Mouse (Mus musculus): ENCODE measurements around the gene Chrnb4. TPM values are rescaled to one million over a fixed set of nuclear protein-coding genes. Genes with fewer than 3 reads are reported as not detected.
A peak's percentile ranks its signal among the peaks of the same experiment; 100 is the strongest.

Gene Chrnb4
- 3.2 and 3.9 TPM in 2 replicates for polyA plus RNA-seq (2014; fragmentation: Nextera tagmentation; extraction: Ambion mirVana)

DNA sequence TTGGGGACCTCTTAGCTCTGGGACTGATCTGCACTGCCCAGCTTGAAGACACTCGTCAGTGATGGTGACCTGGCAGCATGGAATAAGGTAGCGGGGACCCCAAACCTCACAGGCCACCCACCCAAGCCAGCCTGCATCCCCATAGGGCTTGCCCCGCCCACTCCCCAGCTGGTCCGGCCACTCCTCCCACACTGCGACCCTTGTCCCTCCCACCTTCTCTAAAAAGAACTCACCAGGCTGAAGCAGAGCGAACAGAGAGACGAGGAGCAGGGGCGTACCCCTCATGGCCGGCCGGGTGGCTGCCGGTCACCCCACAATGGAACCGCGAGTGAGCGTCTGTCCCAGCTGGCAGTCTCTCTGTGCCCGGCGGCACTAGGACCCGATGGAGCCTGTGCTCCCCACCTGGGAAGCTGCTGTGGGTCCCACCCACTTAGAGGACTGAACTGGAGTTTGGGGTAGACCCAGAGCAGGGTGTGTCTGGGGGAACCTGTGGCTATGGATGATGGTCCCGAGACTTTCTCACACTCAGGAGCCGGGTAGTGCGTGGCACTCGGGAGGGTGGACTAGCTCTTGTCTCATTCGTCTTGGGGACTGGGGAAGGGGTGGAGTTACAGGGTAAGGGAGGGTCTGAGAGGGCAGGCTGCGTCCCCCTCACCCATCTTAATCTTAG, at the start of gene Chrnb4:
Chrnb4 (minus strand) TSS at position 569 of the 670 bp plus-strand sequence.
- under 1% methylated on average over 23 of the region's 23 CpGs for WGBS

DNA sequence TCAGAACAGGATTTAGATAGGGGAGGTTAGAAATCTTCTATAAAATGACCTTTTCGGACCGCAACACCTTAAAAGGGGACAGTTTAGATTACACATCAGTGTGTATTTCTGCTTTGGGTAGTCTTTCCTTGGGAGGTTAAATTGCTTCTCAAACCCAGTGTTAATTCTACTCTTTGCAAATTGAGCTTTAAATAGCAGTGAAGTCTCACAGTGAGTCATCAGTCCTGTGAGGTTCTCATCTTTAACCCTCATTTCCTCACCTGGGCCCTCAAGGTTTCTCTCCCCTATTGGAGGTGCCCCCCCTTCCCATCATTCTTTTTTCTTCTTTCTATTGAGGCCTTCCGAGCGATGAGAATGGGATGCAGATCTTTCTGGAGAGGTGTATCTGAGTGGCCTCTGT, 48.3 kb upstream of the Chrnb4 start:
- Histone ChIP-seq H3K4me2 (replicated peaks; ENCODE audit: low read depth, low read length) (no peak overlapping the region), H3K27me3 (ENCODE audit: control insufficient read depth, insufficient read depth, low read length) (no peaks in the 10 kb centered on the region), H3K9ac (ENCODE audit: low read depth, low read length) (no peak overlapping the region), H3K36me3 (ENCODE audit: control insufficient read depth, insufficient read depth, low read length) (no peaks in the 10 kb centered on the region), H3K4me1 (replicated peaks; ENCODE audit: control insufficient read depth, insufficient read depth, low read length) (no peaks in the 10 kb centered on the region), H3K9me3 (ENCODE audit: control insufficient read depth, low read length) (no peaks in the 10 kb centered on the region), H3K27ac (ENCODE audit: low read depth, low read length) (no peak overlapping the region), H3K4me3 (ENCODE audit: low read depth, low read length) (no peak overlapping the region)
- WGBS: 90% methylated on average over 4 of the region's 4 CpGs
- no peak for ATAC-seq (ENCODE audit: low FRiP score)
- no peak for DNase-seq (ENCODE audit: low spot score)

More for the DNA sequence above, at the start of gene Chrnb4:
- peak; percentile 60 for DNase-seq (ENCODE audit: low spot score)
- Histone ChIP-seq H3K27me3 (ENCODE audit: control insufficient read depth, insufficient read depth, low read length) (no peaks in the 10 kb centered on the region), H3K9me3 (ENCODE audit: control insufficient read depth, low read length) (no peaks in the 10 kb centered on the region), H3K9ac (ENCODE audit: low read depth, low read length) (peak within 1 kb of the TSS; percentile 53; the same call in 1 of the 2 replicates), H3K36me3 (ENCODE audit: control insufficient read depth, insufficient read depth, low read length) (no peaks in the 10 kb centered on the region), H3K4me1 (replicated peaks; ENCODE audit: control insufficient read depth, insufficient read depth, low read length) (0 out of 2 replicates have a peak, but pooled peaks cover 2% of the 10 kb centered on the region), H3K4me2 (replicated peaks; ENCODE audit: low read depth, low read length) (peak within 1 kb of the TSS; percentile 88), H3K4me3 (ENCODE audit: low read depth, low read length) (peak within 1 kb of the TSS; percentile 48), H3K27ac (ENCODE audit: low read depth, low read length) (no peak within 1 kb of the TSS)
- peak; percentile 71 for ATAC-seq (ENCODE audit: low FRiP score)

DNA sequence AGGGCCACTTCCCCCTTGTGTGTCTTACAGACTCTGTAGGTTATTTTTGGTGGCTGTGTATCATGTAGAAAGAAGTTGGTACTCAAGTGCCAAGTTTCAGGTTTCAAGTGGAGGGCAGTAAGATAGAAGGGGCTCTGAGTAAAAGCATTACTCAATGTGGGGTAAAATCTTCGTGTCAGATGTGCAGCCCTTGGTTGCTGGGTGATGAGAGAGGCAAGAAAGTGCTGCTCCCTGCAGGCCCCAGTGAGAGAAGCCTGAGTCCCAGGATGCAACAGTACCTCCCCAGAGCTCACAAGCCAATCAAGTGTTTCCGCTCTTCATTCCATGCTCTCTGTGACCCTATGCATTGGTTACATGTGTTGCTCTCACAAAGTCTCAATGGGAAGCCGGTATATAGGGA, 47.5 kb upstream of the Chrnb4 start:
- Histone ChIP-seq H3K9ac (ENCODE audit: low read depth, low read length) (no peak overlapping the region), H3K27ac (ENCODE audit: low read depth, low read length) (no peak overlapping the region), H3K36me3 (ENCODE audit: control insufficient read depth, insufficient read depth, low read length) (no peaks in the 10 kb centered on the region), H3K4me2 (replicated peaks; ENCODE audit: low read depth, low read length) (no peak overlapping the region), H3K4me1 (replicated peaks; ENCODE audit: control insufficient read depth, insufficient read depth, low read length) (no peaks in the 10 kb centered on the region), H3K4me3 (ENCODE audit: low read depth, low read length) (no peak overlapping the region), H3K9me3 (ENCODE audit: control insufficient read depth, low read length) (no peaks in the 10 kb centered on the region), H3K27me3 (ENCODE audit: control insufficient read depth, insufficient read depth, low read length) (no peaks in the 10 kb centered on the region)
- DNase-seq (ENCODE audit: low spot score) (no peak), ATAC-seq (ENCODE audit: low FRiP score) (no peak)
- 65% methylated on average over 3 of the region's 3 CpGs for WGBS

DNA sequence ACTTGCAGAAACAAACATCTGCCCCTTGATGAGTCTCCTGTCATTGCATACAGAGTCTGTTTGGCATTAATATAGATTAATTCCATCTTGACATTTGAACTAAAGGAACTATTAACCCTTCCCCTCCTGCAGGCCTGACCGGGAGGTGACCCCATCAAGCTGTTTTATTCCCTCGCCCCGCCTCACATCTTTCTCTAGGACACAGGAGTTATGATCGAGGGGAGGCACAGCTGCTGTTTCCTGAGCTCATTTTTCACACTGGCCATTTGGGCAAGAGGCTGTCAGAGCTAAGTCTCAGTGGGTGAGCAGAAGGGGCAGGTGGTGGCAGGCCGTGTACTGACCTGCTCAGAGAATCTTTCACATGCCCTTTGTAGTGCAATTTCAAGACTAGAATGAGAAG, 41.6 kb upstream of the Chrnb4 start:
- H3K9ac ChIP-seq (ENCODE audit: low read depth, low read length): no peak overlapping the region
- 22% methylated on average over 5 of the region's 5 CpGs for WGBS
- no peaks in the 10 kb centered on the region; the same call in 1 of the 2 replicates for H3K4me1 ChIP-seq (replicated peaks; ENCODE audit: control insufficient read depth, insufficient read depth, low read length)
- no peaks in the 10 kb centered on the region for H3K9me3 ChIP-seq (ENCODE audit: control insufficient read depth, low read length)
- H3K27me3 ChIP-seq (ENCODE audit: control insufficient read depth, insufficient read depth, low read length): no peaks in the 10 kb centered on the region
- H3K4me2 ChIP-seq (replicated peaks; ENCODE audit: low read depth, low read length): no peak overlapping the region
- no peaks in the 10 kb centered on the region for H3K36me3 ChIP-seq (ENCODE audit: control insufficient read depth, insufficient read depth, low read length)
- no peak overlapping the region; the same call in 1 of the 2 replicates for H3K27ac ChIP-seq (ENCODE audit: low read depth, low read length)
- peak; percentile 61 for DNase-seq (ENCODE audit: low spot score)
- peak; percentile 88 for ATAC-seq (ENCODE audit: low FRiP score)
- no peak overlapping the region for H3K4me3 ChIP-seq (ENCODE audit: low read depth, low read length)

DNA sequence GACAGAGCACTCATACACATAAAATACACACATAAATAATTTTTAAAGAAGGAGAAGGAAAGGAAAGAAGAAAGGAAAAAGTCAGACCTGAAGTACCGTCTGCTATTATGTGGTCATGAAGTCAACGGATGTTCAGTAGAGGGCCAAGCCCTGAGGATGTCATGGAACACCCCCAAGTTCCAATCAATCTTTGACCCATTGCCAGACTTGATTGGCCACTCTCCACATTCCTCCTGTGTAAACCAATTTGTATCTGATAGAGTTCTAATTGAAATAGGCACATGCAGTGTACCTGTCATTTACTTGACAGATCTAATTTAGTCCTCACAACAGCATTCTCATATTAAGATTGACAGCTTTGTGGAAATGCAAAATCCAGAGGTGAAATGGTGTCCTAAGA, 40.6 kb upstream of the Chrnb4 start:
- ATAC-seq (ENCODE audit: low FRiP score) (0 out of 2 replicates have a peak, but pooled peaks have one; percentile 12), DNase-seq (ENCODE audit: low spot score) (no peak)
- WGBS: 68% methylated on average over 2 of the region's 2 CpGs
- Histone ChIP-seq H3K4me1 (replicated peaks; ENCODE audit: control insufficient read depth, insufficient read depth, low read length) (no peaks in the 10 kb centered on the region; the same call in 1 of the 2 replicates), H3K36me3 (ENCODE audit: control insufficient read depth, insufficient read depth, low read length) (no peaks in the 10 kb centered on the region), H3K9me3 (ENCODE audit: control insufficient read depth, low read length) (no peaks in the 10 kb centered on the region), H3K4me2 (replicated peaks; ENCODE audit: low read depth, low read length) (no peak overlapping the region), H3K9ac (ENCODE audit: low read depth, low read length) (no peak overlapping the region), H3K4me3 (ENCODE audit: low read depth, low read length) (no peak overlapping the region), H3K27me3 (ENCODE audit: control insufficient read depth, insufficient read depth, low read length) (no peaks in the 10 kb centered on the region), H3K27ac (ENCODE audit: low read depth, low read length) (no peak overlapping the region)

DNA sequence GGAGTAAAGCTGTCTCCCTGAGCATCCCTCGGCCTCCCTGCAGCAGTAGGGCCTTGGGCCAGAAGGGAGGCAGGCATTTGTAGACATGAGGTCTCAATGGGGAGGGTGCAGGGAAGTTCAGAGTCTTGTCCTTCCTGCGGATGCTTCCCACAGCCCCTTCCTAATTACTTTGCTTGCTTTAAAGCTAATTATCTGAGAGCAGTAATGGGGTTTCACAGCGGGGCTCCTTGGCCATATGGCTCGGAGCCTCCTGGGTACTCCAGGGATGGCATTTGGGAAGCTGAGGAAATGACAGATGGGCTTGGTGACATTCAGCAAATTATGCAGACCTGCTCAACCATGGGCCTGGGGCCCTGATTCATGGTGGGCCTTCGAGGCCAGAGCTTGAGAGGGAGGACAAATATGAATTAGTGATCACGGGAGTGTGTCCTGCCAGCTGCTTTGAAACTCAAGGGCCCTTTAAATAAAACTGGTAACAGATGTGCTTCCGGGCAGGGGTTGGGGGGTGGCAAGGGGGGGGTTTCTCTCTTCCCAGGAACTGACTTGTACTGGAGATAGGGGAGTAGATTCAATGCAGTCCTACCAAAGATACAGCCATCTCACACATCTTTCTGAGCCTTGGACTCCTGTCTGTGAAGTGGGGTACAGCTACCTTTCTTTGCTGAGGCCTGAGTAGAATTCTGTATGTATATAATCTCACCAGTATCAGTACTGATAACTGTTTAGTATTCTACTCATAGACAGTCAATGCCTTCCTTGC, 34.8 kb upstream of the Chrnb4 start:
- Histone ChIP-seq H3K9me3 (ENCODE audit: control insufficient read depth, low read length) (no peaks in the 10 kb centered on the region), H3K27me3 (ENCODE audit: control insufficient read depth, insufficient read depth, low read length) (no peaks in the 10 kb centered on the region), H3K4me3 (ENCODE audit: low read depth, low read length) (no peak overlapping the region), H3K36me3 (ENCODE audit: control insufficient read depth, insufficient read depth, low read length) (no peaks in the 10 kb centered on the region), H3K4me1 (replicated peaks; ENCODE audit: control insufficient read depth, insufficient read depth, low read length) (peaks cover 4% of the 10 kb centered on the region; the same call in 1 of the 2 replicates), H3K4me2 (replicated peaks; ENCODE audit: low read depth, low read length) (no peak overlapping the region), H3K9ac (ENCODE audit: low read depth, low read length) (no peak overlapping the region), H3K27ac (ENCODE audit: low read depth, low read length) (peak overlapping the region; percentile 68; the same call in 1 of the 2 replicates)
- DNase-seq (ENCODE audit: low spot score): peak; percentile 72
- peak; percentile 94 for ATAC-seq (ENCODE audit: low FRiP score)
- WGBS: 17% methylated on average over 7 of the region's 7 CpGs

DNA sequence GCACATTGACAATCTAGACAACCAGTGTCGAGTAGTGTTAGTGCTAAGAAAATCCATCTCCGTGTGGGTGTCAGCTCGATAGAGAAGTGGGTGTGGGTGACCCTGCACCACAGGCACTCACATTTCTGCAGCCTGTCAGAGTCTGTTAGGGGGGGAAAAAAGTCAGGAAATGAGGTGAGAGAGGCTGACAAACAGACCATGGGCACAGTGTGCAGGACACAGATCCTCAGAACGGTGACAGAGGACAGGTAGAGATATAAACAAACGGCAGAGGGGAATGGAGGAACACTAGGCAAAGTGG, 19.3 kb upstream of the Chrnb4 start:
- ATAC-seq (ENCODE audit: low FRiP score) (peak; percentile 17; the same call in 1 of the 2 replicates), DNase-seq (ENCODE audit: low spot score) (no peak)
- Histone ChIP-seq H3K9me3 (ENCODE audit: control insufficient read depth, low read length) (no peaks in the 10 kb centered on the region), H3K4me3 (ENCODE audit: low read depth, low read length) (no peak overlapping the region), H3K27me3 (ENCODE audit: control insufficient read depth, insufficient read depth, low read length) (no peaks in the 10 kb centered on the region), H3K9ac (ENCODE audit: low read depth, low read length) (no peak overlapping the region), H3K4me2 (replicated peaks; ENCODE audit: low read depth, low read length) (no peak overlapping the region), H3K36me3 (ENCODE audit: control insufficient read depth, insufficient read depth, low read length) (no peaks in the 10 kb centered on the region), H3K27ac (ENCODE audit: low read depth, low read length) (peak overlapping the region; percentile 8; the same call in 1 of the 2 replicates), H3K4me1 (replicated peaks; ENCODE audit: control insufficient read depth, insufficient read depth, low read length) (peaks cover 5% of the 10 kb centered on the region)
- WGBS: 53% methylated on average over 5 of the region's 5 CpGs

DNA sequence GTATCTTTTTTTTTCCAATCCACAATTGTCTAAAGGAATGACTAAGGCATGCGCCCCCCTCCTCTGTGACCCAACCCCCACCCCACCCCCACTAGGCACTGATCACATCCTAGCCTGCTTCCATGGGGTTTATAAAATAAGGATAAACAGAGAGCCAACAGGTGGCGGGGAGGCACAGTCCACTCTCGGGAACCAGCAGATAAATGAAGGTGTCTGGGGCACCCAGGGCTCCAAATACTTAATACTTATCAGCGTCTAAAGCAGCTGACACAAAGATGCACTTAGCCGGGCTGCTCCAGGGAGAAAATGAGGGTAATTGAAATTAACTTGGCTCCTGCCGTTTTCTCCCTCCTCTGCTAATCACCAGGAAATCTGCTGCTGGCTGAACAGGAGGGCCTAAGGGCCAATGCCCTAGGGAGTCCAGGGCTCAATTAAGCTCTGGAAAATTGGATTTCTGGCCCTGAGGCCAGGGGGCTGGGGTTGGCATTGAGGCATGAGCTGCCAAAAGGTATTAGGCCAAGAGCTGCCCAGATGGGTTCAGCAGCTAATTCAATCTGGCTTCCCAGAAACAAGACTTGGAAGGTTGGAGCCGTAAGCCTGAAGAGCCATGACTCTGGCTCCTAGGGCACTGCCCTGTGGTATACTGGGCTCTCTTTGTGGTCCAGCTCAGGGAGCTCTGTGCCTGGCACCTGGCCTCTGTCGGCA, 18.8 kb upstream of the Chrnb4 start:
- H3K27me3 ChIP-seq (ENCODE audit: control insufficient read depth, insufficient read depth, low read length): no peaks in the 10 kb centered on the region
- H3K4me2 ChIP-seq (replicated peaks; ENCODE audit: low read depth, low read length): no peak overlapping the region
- H3K4me1 ChIP-seq (replicated peaks; ENCODE audit: control insufficient read depth, insufficient read depth, low read length): peaks cover 5% of the 10 kb centered on the region
- H3K27ac ChIP-seq (ENCODE audit: low read depth, low read length): peak overlapping the region; percentile 8; the same call in 1 of the 2 replicates
- no peak overlapping the region for H3K4me3 ChIP-seq (ENCODE audit: low read depth, low read length)
- no peaks in the 10 kb centered on the region for H3K36me3 ChIP-seq (ENCODE audit: control insufficient read depth, insufficient read depth, low read length)
- WGBS: 29% methylated on average over 8 of the region's 8 CpGs
- H3K9ac ChIP-seq (ENCODE audit: low read depth, low read length): no peak overlapping the region
- DNase-seq (ENCODE audit: low spot score): peak; percentile 80
- peak; percentile 93 for ATAC-seq (ENCODE audit: low FRiP score)
- no peaks in the 10 kb centered on the region for H3K9me3 ChIP-seq (ENCODE audit: control insufficient read depth, low read length)

All from hindbrain, embryonic 11.5 days (tissue).